Mouse (Mus musculus) ES-E14 (cell line): Measurements from ENCODE around the gene Mpnd. TPM values are rescaled to one million over a fixed set of nuclear protein-coding genes. Genes with fewer than 3 reads are reported as not detected.

Experiments
- DNase-seq: peaks from one replicate; pipeline ENCODE4 v3.0.0-alpha.2; 2013; ENCODE audit warnings: low read depth, low spot score
- H3K27ac ChIP-seq: 2 replicates; pipeline ENCODE4 v1.5.1; 2012; ENCODE audit warnings: low read depth, mild to moderate bottlenecking, low read length, moderate library complexity, mixed read lengths; ENCODE audit not compliant: poor library complexity, insufficient read depth, severe bottlenecking
- H3K36me3 ChIP-seq: 2 replicates; pipeline ENCODE4 v1.6.1; 2012; ENCODE audit warnings: mild to moderate bottlenecking, low read length, moderate library complexity, mixed read lengths; ENCODE audit not compliant: control insufficient read depth, poor library complexity, insufficient read depth, severe bottlenecking
- H3K4me1 ChIP-seq, 2 experiments: fragments of 150-350 bp in 1 of 2; sonication (generic) in 1 of 2; 2 replicates each; pipeline ENCODE4 v1.6.1; 2012; ENCODE audit warnings: low read length in 2 of 2, mild to moderate bottlenecking in 1 of 2, mixed read lengths in 1 of 2; ENCODE audit not compliant: control insufficient read depth in 2 of 2, insufficient read depth in 2 of 2, poor library complexity in 1 of 2
- H3K4me3 ChIP-seq, 2 experiments: fragments of 150-350 bp in 1 of 2; sonication (generic) in 1 of 2; 2 replicates each; pipeline ENCODE4 v1.5.1; 2012; ENCODE audit warnings: low read length in 2 of 2, low read depth in 1 of 2, mild to moderate bottlenecking in 1 of 2, mixed read lengths in 1 of 2; ENCODE audit not compliant: insufficient read depth in 1 of 2, poor library complexity in 1 of 2, severe bottlenecking in 1 of 2
- H3K9ac ChIP-seq: 2 replicates; pipeline ENCODE4 v1.6.1; 2012; ENCODE audit warnings: low read depth, mild to moderate bottlenecking, low read length, mixed read lengths; ENCODE audit not compliant: poor library complexity, insufficient read depth, severe bottlenecking
- H3K9me3 ChIP-seq: fragments of 150-350 bp; sonication (generic); 2 replicates; pipeline ENCODE4 v1.6.1; 2012; ENCODE audit warnings: low read depth, mild to moderate bottlenecking, low read length; ENCODE audit not compliant: control insufficient read depth, insufficient read depth
- CHD2 ChIP-seq: IDR thresholded peaks from 2 replicates; pipeline ENCODE4 v1.6.1; 2014; ENCODE audit warnings: mild to moderate bottlenecking, low read depth, low read length, inconsistent platforms
- HCFC1 ChIP-seq: IDR thresholded peaks from 2 replicates; pipeline ENCODE4 v1.6.1; 2012; ENCODE audit warnings: low read length, inconsistent platforms, borderline replicate concordance; ENCODE audit not compliant: insufficient read depth
- MAFK ChIP-seq: IDR thresholded peaks from 2 replicates; pipeline ENCODE4 v1.6.1; 2014; ENCODE audit warnings: mild to moderate bottlenecking, low read depth, low read length, inconsistent platforms; ENCODE audit not compliant: insufficient read depth
- ZC3H11A ChIP-seq: IDR thresholded peaks from 2 replicates; pipeline ENCODE4 v1.6.1; 2012; ENCODE audit warnings: low read depth, mild to moderate bottlenecking, inconsistent platforms, low read length, borderline replicate concordance
- ZNF384 ChIP-seq: IDR thresholded peaks from 2 replicates; pipeline ENCODE4 v1.6.1; 2012; ENCODE audit warnings: low read depth, low read length, inconsistent platforms
- in situ Hi-C, 2 experiments: fragments of 600-800 bp; cut with MboI; formaldehyde crosslinking; loops; one replicate each; pipeline ENCODE4 v1.15.1; 2025; ENCODE audit warnings: low sequenced_read_pairs in 2 of 2, inconsistent platforms in 1 of 2; ENCODE audit not compliant: unreplicated experiment in 2 of 2
- total RNA-seq: library from RNA; depleted of rRNA; stranded (reverse); fragments of 300-350 nt; gene quantifications from 2 replicates; pipeline ENCODE4 v1.2.3, GENCODE M21; 2012

Gene Mpnd
- total RNA-seq, 1 experiment, result 39.0 TPM

- TF ChIP-seq MAFK, result no peak
- no peak for TF ChIP-seq HCFC1
- no peak for TF ChIP-seq CHD2
- TF ChIP-seq ZNF384, result no peak
- no peak for TF ChIP-seq ZC3H11A
- Histone ChIP-seq H3K9ac (no peak overlapping the region), H3K27ac (no peak overlapping the region), H3K4me3 (peak overlapping the region in 1 of 2 experiments; percentile 74; a peak in 3 of 4 replicates), H3K36me3 (peaks cover 18% of the 10 kb centered on the region), H3K9me3 (no peaks in the 10 kb centered on the region), H3K4me1 (peaks cover 2 to 12% of the 10 kb centered on the region in 2 experiments)
- in situ Hi-C loops, result no loop called here
- DNase-seq, result no peak
Measured at GRCm38 (mm10) chr17:56039345-56039744, 33.8 kb downstream of the Mpnd start.

- Histone ChIP-seq H3K4me3 (peak within 1 kb of the TSS; percentile 80 to 91), H3K27ac (peak within 1 kb of the TSS; percentile 51), H3K4me1 (peaks cover 2 to 5% of the 10 kb centered on the region in 2 experiments), H3K9ac (peak within 1 kb of the TSS; percentile 97), H3K9me3 (no peaks in the 10 kb centered on the region), H3K36me3 (peaks cover 15% of the 10 kb centered on the region)
- in situ Hi-C loops, result no loop called here
- TF ChIP-seq ZC3H11A (no peak), ZNF384 (no peak), HCFC1 (no peak), CHD2 (peak; percentile 98)
- DNase-seq, result peak; percentile 96
Measured at GRCm38 (mm10) chr17:56040030-56040856, 34.7 kb downstream of the Mpnd start, which contains the start of gene Chaf1a. Gene Chaf1a, plus strand, starts transcription at chr17:56040439.

- Histone ChIP-seq H3K27ac (peak overlapping the region; percentile 51), H3K9ac (peak overlapping the region; percentile 97), H3K4me3 (peak overlapping the region; percentile 80 to 91), H3K36me3 (peaks cover 19% of the 10 kb centered on the region), H3K4me1 (peaks cover 0 to 4% of the 10 kb centered on the region in 2 experiments; a peak in 2 of 4 replicates), H3K9me3 (no peaks in the 10 kb centered on the region)
- DNase-seq, result no peak
- TF ChIP-seq ZNF384, result no peak
- TF ChIP-seq CHD2, result no peak
- TF ChIP-seq MAFK, result no peak
- TF ChIP-seq ZC3H11A, result no peak
- no peak for TF ChIP-seq HCFC1
- in situ Hi-C loops, result no loop called here
Measured at GRCm38 (mm10) chr17:56040857-56041163, 35.3 kb downstream of the Mpnd start.

- TF ChIP-seq ZNF384 (no peak), HCFC1 (no peak), ZC3H11A (no peak), MAFK (no peak), CHD2 (no peak)
- in situ Hi-C loops, result no loop called here
- DNase-seq, result no peak
- H3K27ac ChIP-seq, result no peak overlapping the region
- H3K4me3 ChIP-seq, result no peak overlapping the region
- H3K9ac ChIP-seq, result no peak overlapping the region
- peaks cover 39% of the 10 kb centered on the region for H3K36me3 ChIP-seq
- no peaks in the 10 kb centered on the region for H3K9me3 ChIP-seq
- H3K4me1 ChIP-seq, result peaks cover 0 to 2% of the 10 kb centered on the region in 2 experiments; a peak in 1 of 4 replicates
Measured at GRCm38 (mm10) chr17:56051369-56051768, 45.9 kb downstream of the Mpnd start.

GRCm38 (mm10) chr17:56054938-56055337 is 49.4 kb downstream of the Mpnd start:
- Histone ChIP-seq H3K36me3 (peaks cover 48% of the 10 kb centered on the region), H3K9ac (no peak overlapping the region), H3K9me3 (no peaks in the 10 kb centered on the region), H3K4me1 (peaks cover 0 to 2% of the 10 kb centered on the region in 2 experiments; a peak in 1 of 4 replicates), H3K27ac (no peak overlapping the region), H3K4me3 (no peak overlapping the region)
- TF ChIP-seq CHD2, result no peak
- no peak for TF ChIP-seq HCFC1
- no peak for TF ChIP-seq ZC3H11A
- no peak for TF ChIP-seq ZNF384
- TF ChIP-seq MAFK, result no peak
- no peak for DNase-seq
- in situ Hi-C loops, result no loop called here
